Mouse (Mus musculus) c-Kit-negative CD71-positive TER-119-positive erythroid progenitor cells, embryonic 14.5 days (primary cell): ENCODE measurements around the gene Pcdh9.

Experiments
- DNase-seq: peaks from one replicate; pipeline ENCODE4 v3.0.0-alpha.2; 2013; ENCODE audit warnings: low read depth, low spot score

Gene Pcdh9

GRCm38 (mm10) chr14:93561577-93561976 is 328.9 kb downstream of the Pcdh9 start:
- DNase-seq, result no peak

- no peak for DNase-seq
These were observed 336.7 kb downstream of the Pcdh9 start for GRCm38 (mm10) chr14:93553771-93554170.

- no peak for DNase-seq
These were observed 344.9 kb downstream of the Pcdh9 start for GRCm38 (mm10) chr14:93545575-93545974.

- no peak for DNase-seq
These were observed 346.4 kb downstream of the Pcdh9 start for GRCm38 (mm10) chr14:93543970-93544627.

GRCm38 (mm10) chr14:93543561-93543960 is 346.9 kb downstream of the Pcdh9 start:
- no peak for DNase-seq

GRCm38 (mm10) chr14:93534928-93535327 is 355.6 kb downstream of the Pcdh9 start:
- DNase-seq, result no peak

GRCm38 (mm10) chr14:93523430-93523829 is 367.0 kb downstream of the Pcdh9 start:
- no peak for DNase-seq

- no peak for DNase-seq
These were observed 370.3 kb downstream of the Pcdh9 start for GRCm38 (mm10) chr14:93520166-93520565.

- DNase-seq, result no peak
These were observed 373.8 kb downstream of the Pcdh9 start for GRCm38 (mm10) chr14:93516679-93517078.

- DNase-seq, result no peak
These were observed 384.4 kb downstream of the Pcdh9 start for GRCm38 (mm10) chr14:93506107-93506506.

GRCm38 (mm10) chr14:93498813-93499690 is 391.4 kb downstream of the Pcdh9 start:
- no peak for DNase-seq

GRCm38 (mm10) chr14:93474991-93475390 is 415.5 kb downstream of the Pcdh9 start:
- DNase-seq, result no peak

- no peak for DNase-seq
These were observed 418.0 kb downstream of the Pcdh9 start for GRCm38 (mm10) chr14:93472494-93472893.

- no peak for DNase-seq
These were observed 427.1 kb downstream of the Pcdh9 start for GRCm38 (mm10) chr14:93463360-93463892.

- DNase-seq, result no peak
These were observed 439.4 kb downstream of the Pcdh9 start for GRCm38 (mm10) chr14:93450930-93451665.

GRCm38 (mm10) chr14:93441852-93442251 is 448.6 kb downstream of the Pcdh9 start:
- no peak for DNase-seq

GRCm38 (mm10) chr14:93437226-93437625 is 453.3 kb downstream of the Pcdh9 start:
- no peak for DNase-seq

GRCm38 (mm10) chr14:93416752-93417151 is 473.7 kb downstream of the Pcdh9 start:
- DNase-seq, result no peak

- DNase-seq, result no peak
These were observed 475.0 kb downstream of the Pcdh9 start for GRCm38 (mm10) chr14:93415496-93415895.

- no peak for DNase-seq
These were observed 481.2 kb downstream of the Pcdh9 start for GRCm38 (mm10) chr14:93409314-93409713.

- DNase-seq, result no peak
These were observed 482.7 kb downstream of the Pcdh9 start for GRCm38 (mm10) chr14:93407747-93408146.

GRCm38 (mm10) chr14:93385090-93385489 is 505.4 kb downstream of the Pcdh9 start:
- DNase-seq, result no peak
